Mouse (Mus musculus) layer of hippocampus, adult 9-11 months (tissue): ENCODE measurements around the gene Pgm1.
A peak's percentile ranks its signal among the peaks of the same experiment; 100 is the strongest.

ENCODE experiments used
- DNase-seq: peaks from one replicate; pipeline ENCODE4 v3.0.0; 2022

Gene Pgm1

GRCm38 (mm10) chr4:99958084-99958815, 29.0 kb downstream of the Pgm1 start:
- no peak for DNase-seq

GRCm38 (mm10) chr4:99959308-99959707, 30.1 kb downstream of the Pgm1 start:
- DNase-seq: no peak

GRCm38 (mm10) chr4:99966555-99966954, 37.3 kb downstream of the Pgm1 start:
- no peak for DNase-seq

DNA sequence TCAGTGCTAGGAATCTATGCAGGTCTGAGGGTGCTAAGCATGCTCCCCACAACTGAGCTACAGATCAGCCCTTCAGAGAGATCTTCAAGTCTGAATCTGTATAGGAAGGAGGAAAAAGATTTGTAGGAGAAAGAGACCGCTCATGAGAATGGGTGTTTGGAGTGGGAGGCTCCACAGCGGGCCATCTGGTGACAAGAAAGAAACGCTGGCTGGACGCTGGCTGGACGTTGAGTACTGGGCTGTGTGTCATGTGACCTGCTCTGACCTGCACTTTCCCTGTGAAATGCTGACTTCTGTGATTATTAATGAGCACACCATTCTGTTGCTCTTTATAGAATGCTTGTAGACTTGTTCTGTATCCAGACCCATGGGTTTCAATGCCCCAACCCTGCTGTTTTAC, 40.1 kb downstream of the Pgm1 start:
- no peak for DNase-seq

DNA sequence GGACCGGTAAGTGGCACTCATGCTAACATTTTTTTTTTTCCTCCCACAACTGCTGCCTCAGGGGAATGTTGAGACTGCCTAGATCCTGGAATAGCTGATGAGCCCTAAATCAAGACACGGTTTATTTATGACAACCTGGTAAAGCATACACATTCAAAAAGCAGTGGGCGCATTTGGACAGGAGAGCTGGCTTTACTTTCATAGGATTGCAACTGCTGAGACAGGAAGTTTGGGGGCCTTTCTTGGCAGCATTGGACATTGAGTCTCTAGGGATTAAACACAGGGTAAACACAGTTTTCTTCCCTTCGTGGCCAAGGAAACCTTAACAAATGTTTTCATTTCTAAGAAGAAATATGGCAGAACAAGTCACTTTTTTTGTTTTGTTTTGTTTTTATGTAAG, 40.9 kb downstream of the Pgm1 start:
- no peak for DNase-seq

- no peak for DNase-seq
Measured at GRCm38 (mm10) chr4:99972886-99973285, 43.7 kb downstream of the Pgm1 start.

DNA sequence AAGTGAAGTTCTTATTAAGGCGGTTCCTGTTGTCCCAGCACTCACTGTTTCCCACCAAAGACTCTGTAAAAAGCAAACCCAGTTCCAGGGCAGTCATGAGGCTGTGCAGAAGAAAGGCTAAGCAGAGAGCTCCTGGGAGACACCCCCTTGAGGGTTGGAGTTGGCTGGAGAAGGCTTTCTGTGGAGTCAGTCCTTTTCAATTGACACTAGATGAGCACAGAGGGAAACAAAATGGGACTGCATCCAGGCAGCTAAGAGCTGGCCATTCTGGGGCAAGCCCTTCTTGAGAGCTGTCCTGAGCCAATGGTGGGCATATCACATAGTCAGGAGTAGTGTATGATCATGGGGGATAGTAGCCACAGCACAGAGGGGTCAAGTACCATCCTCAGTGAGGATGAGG, 44.7 kb downstream of the Pgm1 start:
- no peak for DNase-seq

DNA sequence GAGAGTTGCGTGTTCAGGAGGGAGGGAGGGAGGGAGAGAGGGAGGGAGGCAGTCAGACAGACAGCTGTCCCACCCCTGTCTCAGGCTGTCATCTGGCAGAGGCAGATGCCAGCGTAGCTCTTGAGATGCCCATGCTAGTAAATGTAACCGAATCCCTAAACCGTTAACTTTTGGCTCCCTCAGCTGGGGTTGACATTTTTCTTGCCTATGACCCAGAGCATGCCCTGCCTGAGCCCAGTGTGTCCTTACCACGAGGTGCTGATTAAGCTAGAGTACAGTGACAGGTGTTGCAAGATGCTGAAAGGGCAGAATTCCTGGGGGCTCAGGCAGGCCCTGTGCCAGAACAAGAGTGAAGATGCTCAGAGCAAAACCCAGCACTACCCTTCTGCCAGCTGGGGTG, 45.2 kb downstream of the Pgm1 start:
- no peak for DNase-seq

GRCm38 (mm10) chr4:99979326-99979725, 50.1 kb downstream of the Pgm1 start:
- DNase-seq: no peak

DNA sequence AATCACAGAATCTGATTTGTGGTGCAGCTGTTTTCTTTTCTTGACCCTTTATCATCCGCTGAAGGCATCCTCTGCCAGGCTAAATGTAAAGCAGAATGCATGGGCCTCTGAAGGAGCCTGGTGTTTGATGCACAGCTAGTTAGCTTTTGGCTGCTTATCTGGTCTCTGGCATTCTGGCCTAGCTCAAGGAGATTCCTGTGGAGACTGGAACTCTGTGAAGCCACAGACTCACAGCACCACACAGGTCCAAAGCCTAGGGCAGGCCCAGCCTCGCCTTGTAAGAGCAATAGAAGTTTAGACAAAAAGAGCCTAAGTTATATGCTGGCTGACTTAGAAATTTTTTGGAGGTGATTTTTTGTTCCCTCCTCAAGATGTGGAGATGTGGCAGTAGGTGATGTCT, 52.0 kb downstream of the Pgm1 start:
- no peak for DNase-seq

GRCm38 (mm10) chr4:99983652-99984368, 54.6 kb downstream of the Pgm1 start:
- DNase-seq: no peak

GRCm38 (mm10) chr4:99984369-99984752, 55.1 kb downstream of the Pgm1 start:
- no peak for DNase-seq

GRCm38 (mm10) chr4:99985086-99985485, 55.9 kb downstream of the Pgm1 start:
- no peak for DNase-seq

DNA sequence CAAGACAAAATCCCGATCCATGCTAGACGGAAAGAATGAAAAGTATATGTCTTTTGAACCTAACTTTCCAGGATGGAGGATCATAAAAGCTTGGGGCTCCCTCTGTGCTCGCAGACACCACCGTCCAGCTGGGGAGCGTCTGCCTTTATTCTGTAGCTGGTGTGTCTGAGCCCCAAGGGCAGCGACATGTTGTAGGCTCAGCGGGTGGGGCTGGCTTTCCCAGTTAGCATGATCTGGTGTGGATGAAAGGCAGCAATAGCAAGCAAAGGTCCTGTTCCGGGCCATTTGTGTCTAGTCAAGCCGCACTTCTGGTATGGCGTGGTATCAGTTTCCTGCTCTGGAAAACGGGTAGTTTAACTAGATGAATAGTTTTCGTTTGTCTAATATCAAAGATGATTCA, 56.4 kb downstream of the Pgm1 start:
- DNase-seq: no peak

DNA sequence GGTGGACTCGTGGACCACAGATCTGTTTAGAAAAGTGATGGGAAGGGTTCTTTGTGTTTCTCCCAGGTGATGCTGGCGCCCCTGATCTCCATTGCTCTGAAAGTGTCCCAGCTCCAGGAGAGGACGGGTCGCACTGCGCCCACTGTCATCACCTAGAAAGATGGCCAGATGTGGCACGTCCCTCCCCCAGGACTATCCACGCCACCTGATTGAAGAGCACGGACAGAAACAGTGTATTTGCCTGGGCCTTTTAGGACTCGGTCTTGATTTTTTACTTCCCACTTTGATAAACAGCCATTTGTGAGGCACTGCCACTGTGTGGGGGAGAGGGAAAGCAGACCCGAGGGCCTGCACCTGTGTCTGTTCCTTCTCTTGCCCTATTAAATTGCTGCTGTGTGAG, 57.4 kb downstream of the Pgm1 start:
- no peak for DNase-seq

- no peak for DNase-seq
Measured at GRCm38 (mm10) chr4:99988771-99989170, 59.6 kb downstream of the Pgm1 start.

GRCm38 (mm10) chr4:100000971-100001370, 71.8 kb downstream of the Pgm1 start:
- no peak for DNase-seq

DNA sequence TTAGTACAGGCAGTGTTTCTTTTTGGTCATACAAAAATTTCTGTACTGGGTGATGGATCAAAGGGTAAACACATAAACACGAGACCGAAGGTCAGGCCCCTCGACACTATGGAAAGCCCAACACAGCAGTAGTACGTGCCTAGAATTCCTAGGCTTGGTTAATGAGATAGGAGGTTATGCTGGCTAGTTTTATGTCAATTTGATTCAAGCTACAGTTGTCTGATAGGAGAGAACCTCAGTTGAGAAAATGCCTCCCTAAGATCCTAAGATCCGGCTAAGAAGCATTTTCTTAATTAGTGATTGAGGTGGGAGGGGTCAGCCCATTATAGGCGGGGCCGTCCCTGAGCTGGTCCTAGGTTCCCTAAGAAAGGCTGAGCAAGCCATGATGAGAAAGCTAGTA, 72.6 kb downstream of the Pgm1 start:
- DNase-seq: no peak

DNA sequence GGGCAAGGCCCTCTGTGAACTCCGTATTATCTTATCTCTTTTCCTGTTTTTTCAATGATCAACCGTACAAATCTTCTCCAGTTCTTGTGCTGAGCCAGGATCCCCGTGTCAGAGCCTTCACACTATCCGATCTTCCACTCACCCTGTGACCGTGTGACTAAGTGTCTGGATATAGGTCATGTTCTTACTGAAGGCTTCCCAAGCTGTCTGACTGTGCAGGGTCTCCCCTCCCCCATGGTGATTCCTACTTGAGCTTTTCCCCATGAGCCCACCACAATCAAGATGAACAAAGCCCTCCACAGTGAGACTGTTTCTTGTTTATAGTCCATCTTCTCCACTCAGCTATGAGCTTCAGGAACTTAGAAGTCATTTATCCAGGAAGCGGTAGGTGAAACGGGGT, 78.5 kb downstream of the Pgm1 start:
- no peak for DNase-seq

- peak; percentile 67 for DNase-seq
Measured at GRCm38 (mm10) chr4:100008371-100009090, 79.3 kb downstream of the Pgm1 start.

- no peak for DNase-seq
Measured at GRCm38 (mm10) chr4:100009211-100009678, 80.0 kb downstream of the Pgm1 start.

GRCm38 (mm10) chr4:100010916-100011315, 81.7 kb downstream of the Pgm1 start:
- no peak for DNase-seq

DNA sequence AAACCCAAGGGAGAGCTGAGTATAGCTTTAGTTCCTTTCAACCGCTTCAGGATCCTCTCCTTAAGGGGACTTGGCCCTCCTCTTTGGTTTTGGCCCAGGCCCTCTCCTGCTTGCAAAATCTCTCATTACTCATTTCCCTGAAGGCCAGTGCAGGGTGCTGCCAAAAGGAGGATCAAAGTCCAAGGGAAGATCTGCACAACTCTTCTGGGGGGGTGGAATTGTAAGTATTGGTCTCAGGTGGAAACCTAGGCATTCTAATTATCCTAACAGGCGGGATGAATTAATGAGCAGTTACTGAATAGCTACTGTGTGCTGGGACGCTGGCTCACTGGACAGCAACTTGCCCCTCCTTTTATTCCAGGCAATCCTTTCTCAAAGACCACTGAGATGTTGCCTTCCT, 82.3 kb downstream of the Pgm1 start:
- no peak for DNase-seq
